Mouse (Mus musculus): Measurements from ENCODE around the gene Cops2.

- no peak for TF ChIP-seq CTCF (IDR thresholded peaks at IDR 0.05; ENCODE audit: low read depth, low read length)
- TF ChIP-seq POLR2A (IDR thresholded peaks at IDR 0.05; ENCODE audit: extremely low read depth, insufficient read depth, low read length): no peak
These were observed 4.9 kb upstream of the Cops2 start for GRCm38 (mm10) chr2:125863799-125864198.
